Mouse (Mus musculus) liver, embryonic 12.5 days (tissue): ENCODE results near the gene Ptpro. TPM values are rescaled to one million over a fixed set of nuclear protein-coding genes. Genes with fewer than 3 reads are reported as not detected.

Experiments used
- ATAC-seq: fragments of 200-750 bp; cut with Nextera tagmentation; 2 replicates; pipeline ENCODE4 v1.8.0; 2017; ENCODE audit warnings: moderate number of reproducible peaks, mild to moderate bottlenecking, moderate library complexity
- H3K27ac ChIP-seq: fragments of 300-500 bp; sonication (generic); 2 replicates; pipeline ENCODE4 v1.5.1; 2016; ENCODE audit warnings: mild to moderate bottlenecking
- H3K27me3 ChIP-seq: fragments of 300-500 bp; sonication (generic); replicated peaks from 2 replicates; pipeline ENCODE4 v1.6.1; 2016; ENCODE audit warnings: mild to moderate bottlenecking, moderate library complexity
- H3K36me3 ChIP-seq: fragments of 300-500 bp; sonication (generic); 2 replicates; pipeline ENCODE4 v1.6.1; 2016; ENCODE audit warnings: mild to moderate bottlenecking, moderate library complexity
- H3K4me1 ChIP-seq: fragments of 300-500 bp; sonication (generic); 2 replicates; pipeline ENCODE4 v1.6.1; 2016
- H3K4me2 ChIP-seq: fragments of 300-500 bp; sonication (generic); 2 replicates; pipeline ENCODE4 v1.6.1; 2016; ENCODE audit warnings: mild to moderate bottlenecking, moderate library complexity
- H3K4me3 ChIP-seq: fragments of 300-500 bp; sonication (generic); 2 replicates; pipeline ENCODE4 v1.5.1; 2016; ENCODE audit warnings: mild to moderate bottlenecking, moderate library complexity
- H3K9ac ChIP-seq: fragments of 300-500 bp; sonication (generic); 2 replicates; pipeline ENCODE4 v1.6.1; 2016; ENCODE audit warnings: mild to moderate bottlenecking, moderate library complexity
- H3K9me3 ChIP-seq: fragments of 300-500 bp; sonication (generic); replicated peaks from 2 replicates; pipeline ENCODE4 v1.6.1; 2016; ENCODE audit warnings: mild to moderate bottlenecking, moderate library complexity
- WGBS: fragments of 180-500 bp; shearing (Covaris S2); methylation state at CpG from one replicate; pipeline ENCODE4 v1.1.7; 2016; ENCODE audit not compliant: insufficient replicate concordance; 5-methylcytosine and 5-hydroxymethylcytosine counted together
- polyA plus RNA-seq: library from polyadenylated mRNA; unstranded; fragments of >200 nt; fragmentation: Nextera tagmentation; extraction: Ambion mirVana; gene quantifications from 2 replicates; pipeline ENCODE4 v1.2.1, GENCODE M21; 2016

Gene Ptpro
- polyA plus RNA-seq, 1 experiment from 2014 or later = 0.51 TPM

DNA sequence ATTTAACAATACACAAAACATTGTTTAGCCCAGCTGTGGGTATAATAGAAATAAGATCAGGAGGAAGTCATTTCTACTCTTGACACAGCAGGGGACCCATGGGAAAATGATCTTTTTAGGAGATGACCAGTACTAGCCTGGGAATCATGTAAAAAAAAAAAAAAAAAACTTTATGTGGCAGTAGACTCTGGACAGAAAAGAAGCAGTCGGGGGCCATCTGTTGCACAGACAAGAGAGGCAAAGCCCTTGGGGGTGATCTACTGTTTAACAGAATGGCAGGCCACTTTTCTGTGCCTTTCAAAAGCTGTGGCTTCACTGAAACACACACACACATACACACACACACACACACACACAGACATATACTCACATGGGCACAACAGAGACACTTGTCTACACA is 242.7 kb downstream of the Ptpro start:
- Histone ChIP-seq H3K9ac (no peak overlapping the region), H3K36me3 (no peaks in the 10 kb centered on the region), H3K4me3 (no peak overlapping the region), H3K4me2 (no peak overlapping the region), H3K4me1 (no peaks in the 10 kb centered on the region), H3K27me3 (no peaks in the 10 kb centered on the region), H3K9me3 (no peaks in the 10 kb centered on the region), H3K27ac (no peak overlapping the region)
- no peak for ATAC-seq
- 91% methylated on average over 1 of the region's 1 CpGs for WGBS

DNA sequence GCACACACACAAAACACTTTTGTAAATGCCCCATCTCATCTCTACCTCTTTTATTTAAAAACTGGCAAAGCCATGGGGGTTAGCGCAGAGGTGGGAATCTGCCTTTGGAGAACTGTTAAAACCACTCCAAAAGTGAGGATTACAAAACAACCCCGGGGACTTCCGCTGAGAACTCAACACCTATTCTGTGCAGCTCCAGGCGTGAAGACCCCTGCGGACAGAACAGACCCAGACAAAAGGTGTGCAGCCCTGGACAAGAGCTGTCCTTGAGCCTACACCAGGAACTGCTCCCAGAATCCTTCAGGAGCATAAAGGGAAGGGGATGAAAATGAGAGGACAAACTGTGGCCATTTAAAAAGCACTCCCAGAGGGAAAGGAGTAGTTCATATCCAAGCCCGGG is 243.1 kb downstream of the Ptpro start:
- no peak overlapping the region for H3K9ac ChIP-seq
- no peaks in the 10 kb centered on the region for H3K36me3 ChIP-seq
- no peak for ATAC-seq
- H3K27ac ChIP-seq = no peak overlapping the region
- no peak overlapping the region for H3K4me2 ChIP-seq
- no peak overlapping the region for H3K4me3 ChIP-seq
- 67% methylated on average over 6 of the region's 6 CpGs for WGBS
- H3K4me1 ChIP-seq = no peaks in the 10 kb centered on the region
- H3K9me3 ChIP-seq = no peaks in the 10 kb centered on the region
- no peaks in the 10 kb centered on the region for H3K27me3 ChIP-seq

DNA sequence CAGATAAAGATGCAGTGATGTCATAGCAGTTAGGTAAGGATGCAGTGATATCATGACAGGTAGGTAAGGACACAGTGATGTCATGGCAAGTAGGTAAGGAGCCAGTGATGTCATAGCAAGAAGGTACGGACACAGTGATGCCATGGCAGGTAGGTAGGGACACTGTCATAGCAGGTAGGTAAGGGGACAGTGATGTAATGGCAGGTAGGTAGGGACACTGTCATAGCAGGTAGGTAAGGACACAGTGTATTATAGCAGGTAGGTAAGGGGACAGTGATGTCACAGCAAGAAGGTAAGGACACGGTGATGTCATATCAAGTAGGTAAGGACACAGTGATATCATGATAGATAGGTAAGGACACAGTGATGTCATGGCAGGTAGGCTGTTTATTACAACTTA is 244.4 kb downstream of the Ptpro start:
- H3K4me1 ChIP-seq = no peaks in the 10 kb centered on the region
- 88% methylated on average over 2 of the region's 2 CpGs for WGBS
- H3K9ac ChIP-seq = no peak overlapping the region
- H3K27ac ChIP-seq = no peak overlapping the region
- no peak for ATAC-seq
- no peak overlapping the region for H3K4me3 ChIP-seq
- no peak overlapping the region for H3K4me2 ChIP-seq
- H3K27me3 ChIP-seq = no peaks in the 10 kb centered on the region
- no peaks in the 10 kb centered on the region for H3K9me3 ChIP-seq
- H3K36me3 ChIP-seq = no peaks in the 10 kb centered on the region

DNA sequence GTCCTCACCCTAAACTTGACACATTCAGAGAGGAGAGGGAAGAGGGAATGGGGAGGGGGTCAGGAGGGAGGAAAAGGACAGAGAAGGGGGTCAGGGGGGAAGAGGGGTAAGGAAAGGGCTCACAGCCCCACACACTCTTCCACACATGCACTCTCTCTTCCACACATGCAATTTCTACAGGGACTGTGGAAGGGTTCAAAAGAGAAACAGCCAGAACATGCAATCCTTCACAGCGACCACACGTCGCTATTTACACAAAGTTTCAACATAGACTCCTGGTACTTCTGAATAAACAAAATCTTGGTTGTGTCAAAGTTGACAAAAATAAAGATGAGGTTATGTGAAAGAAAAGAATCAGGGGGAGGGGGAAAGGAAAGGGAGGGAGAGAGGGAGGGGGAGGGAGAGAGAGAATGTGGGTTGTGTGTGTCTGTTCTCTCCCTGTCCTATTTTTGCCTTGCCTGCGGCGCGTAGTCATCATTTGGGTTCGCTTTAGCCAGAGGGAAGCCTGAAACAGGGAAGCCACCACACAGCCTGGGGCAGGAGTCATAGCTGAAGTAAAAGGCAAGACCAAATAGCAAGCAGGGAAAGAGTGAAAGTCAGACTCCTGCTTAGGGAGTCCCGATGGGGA is 245.2 kb downstream of the Ptpro start:
- Histone ChIP-seq H3K27me3 (no peaks in the 10 kb centered on the region), H3K4me1 (no peaks in the 10 kb centered on the region), H3K27ac (no peak overlapping the region), H3K9me3 (no peaks in the 10 kb centered on the region), H3K36me3 (no peaks in the 10 kb centered on the region), H3K4me2 (no peak overlapping the region), H3K4me3 (no peak overlapping the region), H3K9ac (no peak overlapping the region)
- ATAC-seq = no peak
- 75% methylated on average over 8 of the region's 8 CpGs for WGBS

DNA sequence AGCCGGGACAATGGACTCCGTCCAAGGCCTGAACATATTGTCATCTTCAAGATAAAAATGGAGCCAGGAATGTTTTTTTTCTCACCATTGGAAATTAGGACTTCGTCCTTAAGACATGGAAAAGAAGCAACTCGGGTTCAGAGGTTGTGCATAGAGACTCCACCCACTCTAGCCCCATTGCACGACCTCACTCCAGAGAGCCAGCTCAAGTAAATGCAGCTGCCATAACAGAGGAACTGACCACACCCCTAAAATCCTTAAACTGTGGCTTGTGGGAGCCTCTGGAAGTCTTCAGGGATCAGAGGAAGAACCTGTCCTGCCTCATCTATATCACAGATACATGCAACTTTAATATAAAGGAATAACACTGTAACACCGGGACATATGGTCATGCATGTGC is 246.7 kb downstream of the Ptpro start:
- no peak overlapping the region for H3K4me3 ChIP-seq
- no peak overlapping the region for H3K4me2 ChIP-seq
- H3K4me1 ChIP-seq = no peaks in the 10 kb centered on the region
- no peak overlapping the region for H3K27ac ChIP-seq
- WGBS = 60% methylated on average over 6 of the region's 6 CpGs
- H3K36me3 ChIP-seq = no peaks in the 10 kb centered on the region
- H3K9me3 ChIP-seq = no peaks in the 10 kb centered on the region
- H3K27me3 ChIP-seq = no peaks in the 10 kb centered on the region
- no peak for ATAC-seq
- no peak overlapping the region for H3K9ac ChIP-seq

DNA sequence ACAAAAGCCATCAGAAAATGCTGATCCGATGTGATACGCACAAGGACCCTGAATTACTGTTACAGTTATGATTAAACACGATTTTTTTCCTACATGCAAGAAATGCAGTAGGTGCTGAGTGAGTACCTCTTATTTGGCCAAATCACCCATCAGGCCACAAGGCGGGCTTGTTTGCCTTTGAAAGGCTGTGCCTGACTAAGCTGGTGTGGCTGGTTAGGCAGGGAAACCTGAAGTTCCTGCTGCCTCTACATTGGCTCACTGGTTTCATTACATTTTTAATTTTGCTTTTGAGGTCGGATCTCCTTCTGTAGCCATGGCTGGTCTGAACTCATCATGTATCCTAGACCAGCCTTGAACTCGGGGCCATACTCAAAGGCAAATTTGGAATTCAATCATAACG is 250.9 kb downstream of the Ptpro start:
- H3K4me1 ChIP-seq = no peaks in the 10 kb centered on the region
- WGBS = 73% methylated on average over 7 of the region's 7 CpGs
- H3K36me3 ChIP-seq = no peaks in the 10 kb centered on the region
- H3K27ac ChIP-seq = no peak overlapping the region
- no peak overlapping the region for H3K9ac ChIP-seq
- H3K4me3 ChIP-seq = no peak overlapping the region
- ATAC-seq = no peak
- H3K4me2 ChIP-seq = no peak overlapping the region
- H3K9me3 ChIP-seq = no peaks in the 10 kb centered on the region
- no peaks in the 10 kb centered on the region for H3K27me3 ChIP-seq

DNA sequence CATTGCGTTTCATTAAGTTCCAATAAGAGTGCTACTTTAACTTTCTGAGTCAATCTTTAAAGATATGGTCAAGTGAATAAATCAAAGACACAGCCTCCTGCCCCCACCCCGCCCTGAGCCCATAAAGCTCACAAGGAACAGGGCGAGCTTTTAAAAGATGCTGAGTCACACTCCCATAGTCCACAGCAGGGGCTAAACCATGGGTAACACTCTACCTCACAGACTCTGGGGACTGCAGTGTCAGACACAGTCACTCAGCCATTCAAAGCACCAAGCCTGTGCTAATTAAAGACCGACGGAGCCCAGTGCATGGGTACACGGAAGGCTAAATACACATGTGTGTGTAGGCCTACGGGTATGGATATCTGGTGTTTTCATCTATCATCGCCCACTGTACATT is 251.3 kb downstream of the Ptpro start:
- H3K4me2 ChIP-seq = no peak overlapping the region
- 76% methylated on average over 8 of the region's 8 CpGs for WGBS
- H3K36me3 ChIP-seq = no peaks in the 10 kb centered on the region
- H3K4me3 ChIP-seq = no peak overlapping the region
- H3K9me3 ChIP-seq = no peaks in the 10 kb centered on the region
- no peak overlapping the region for H3K9ac ChIP-seq
- H3K27me3 ChIP-seq = no peaks in the 10 kb centered on the region
- H3K4me1 ChIP-seq = no peaks in the 10 kb centered on the region
- ATAC-seq = no peak
- H3K27ac ChIP-seq = no peak overlapping the region

DNA sequence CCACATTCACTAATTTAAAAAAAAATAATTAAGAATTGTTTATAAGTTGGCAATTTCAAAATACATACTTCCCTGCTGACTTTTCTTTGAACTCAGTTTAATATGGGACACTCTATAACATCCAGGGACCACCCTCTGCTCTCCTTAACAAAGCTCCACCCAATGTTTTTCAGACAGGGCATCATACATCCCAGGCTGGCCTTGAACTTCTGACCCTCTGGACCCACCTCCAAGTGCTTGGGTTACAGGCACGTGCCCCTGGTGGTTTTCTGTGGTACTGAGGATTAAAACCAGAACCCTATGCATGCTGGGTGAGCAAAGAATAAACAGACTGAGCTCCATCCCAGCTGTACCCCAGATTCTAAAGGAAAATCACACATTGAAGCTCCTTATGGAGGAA is 251.9 kb downstream of the Ptpro start:
- H3K4me1 ChIP-seq = no peaks in the 10 kb centered on the region
- no peak overlapping the region for H3K4me3 ChIP-seq
- no peak overlapping the region for H3K9ac ChIP-seq
- no peaks in the 10 kb centered on the region for H3K36me3 ChIP-seq
- H3K4me2 ChIP-seq = no peak overlapping the region
- ATAC-seq = no peak
- H3K27ac ChIP-seq = no peak overlapping the region
- no peaks in the 10 kb centered on the region for H3K9me3 ChIP-seq
- no peaks in the 10 kb centered on the region for H3K27me3 ChIP-seq
- WGBS = 45% methylated on average over 1 of the region's 1 CpGs

DNA sequence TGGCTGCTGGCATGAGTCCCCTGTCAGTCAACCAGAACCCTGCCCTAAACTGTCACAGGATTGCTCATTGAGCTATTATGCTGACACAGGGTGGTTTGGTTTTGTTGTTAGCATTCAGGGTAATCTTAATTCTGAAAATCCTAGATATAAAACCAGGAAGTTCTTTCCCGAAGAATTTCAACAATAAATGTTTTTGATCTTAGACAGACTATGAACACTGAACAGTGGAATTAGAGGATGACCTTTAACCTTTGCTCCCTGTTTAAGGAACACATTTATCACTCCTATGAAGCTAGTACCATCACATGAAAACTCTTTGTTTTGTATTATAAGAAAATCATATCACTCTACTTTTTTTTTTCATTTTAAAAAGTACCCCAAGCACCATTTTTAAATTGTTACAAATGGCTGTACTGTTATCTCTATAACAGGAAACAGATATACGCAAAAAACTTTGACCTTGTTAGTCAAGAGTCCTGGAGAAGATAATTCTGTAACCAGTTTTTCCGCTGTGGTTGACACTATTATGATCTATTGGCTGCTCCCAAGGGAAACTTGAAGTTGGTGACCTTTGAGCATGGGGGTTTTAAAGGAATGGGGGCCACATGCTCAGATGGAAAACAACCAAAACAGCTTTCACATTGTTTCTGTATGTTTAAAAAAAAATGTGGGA is 253.6 kb downstream of the Ptpro start:
- Histone ChIP-seq H3K4me3 (no peak overlapping the region), H3K9me3 (no peaks in the 10 kb centered on the region), H3K9ac (no peak overlapping the region), H3K27me3 (no peaks in the 10 kb centered on the region), H3K27ac (no peak overlapping the region), H3K4me2 (no peak overlapping the region), H3K4me1 (no peaks in the 10 kb centered on the region), H3K36me3 (no peaks in the 10 kb centered on the region)
- WGBS = 35% methylated on average over 3 of the region's 3 CpGs
- ATAC-seq = no peak

DNA sequence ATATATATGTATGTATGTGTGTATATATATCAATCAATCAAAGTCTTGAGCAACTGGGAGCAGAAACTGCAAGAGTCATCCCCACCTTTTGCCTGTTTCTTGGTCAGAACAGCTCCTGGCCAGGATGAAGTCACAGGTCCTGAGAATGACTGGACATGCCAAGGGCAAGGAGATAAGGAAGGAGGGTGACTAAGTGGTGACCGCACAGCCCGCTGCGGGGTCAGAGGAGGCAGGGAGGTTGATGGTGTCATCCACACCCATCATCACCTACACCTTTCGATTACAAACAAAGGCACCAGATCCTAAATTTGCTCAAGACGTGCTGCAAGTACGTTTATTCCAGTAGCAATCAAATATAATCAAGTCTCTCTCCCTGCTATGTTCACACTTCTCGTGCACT is 254.4 kb downstream of the Ptpro start:
- Histone ChIP-seq H3K9ac (no peak overlapping the region), H3K9me3 (no peaks in the 10 kb centered on the region), H3K36me3 (no peaks in the 10 kb centered on the region), H3K27me3 (no peaks in the 10 kb centered on the region), H3K4me1 (no peaks in the 10 kb centered on the region), H3K27ac (no peak overlapping the region), H3K4me2 (no peak overlapping the region), H3K4me3 (no peak overlapping the region)
- no peak for ATAC-seq
- WGBS = 79% methylated on average over 7 of the region's 7 CpGs

DNA sequence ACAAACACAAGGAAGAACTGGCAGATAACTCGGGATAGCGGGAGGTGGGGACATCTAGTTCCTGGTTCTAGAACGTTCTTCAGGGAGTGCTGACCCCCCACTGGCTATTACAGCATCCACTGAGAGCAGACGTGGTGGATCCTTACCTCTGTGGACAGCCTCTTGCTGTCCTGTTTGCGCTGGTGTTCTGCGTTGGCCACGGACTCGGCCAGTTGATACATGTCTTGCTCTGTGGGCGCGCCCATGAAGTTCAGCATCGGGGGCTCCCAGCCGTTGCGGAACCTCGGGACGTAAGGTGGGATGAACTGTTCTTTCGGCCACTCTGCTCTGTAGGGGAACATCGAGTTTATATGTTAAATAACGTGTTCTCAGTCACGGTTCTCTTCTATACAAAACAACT is 256.8 kb downstream of the Ptpro start:
- H3K4me2 ChIP-seq = no peak overlapping the region
- H3K9ac ChIP-seq = no peak overlapping the region
- 86% methylated on average over 19 of the region's 19 CpGs for WGBS
- no peak overlapping the region for H3K4me3 ChIP-seq
- no peak overlapping the region for H3K27ac ChIP-seq
- H3K9me3 ChIP-seq = no peaks in the 10 kb centered on the region
- peaks cover 13% of the 10 kb centered on the region; the same call in 1 of the 2 replicates for H3K4me1 ChIP-seq
- H3K27me3 ChIP-seq = no peaks in the 10 kb centered on the region
- H3K36me3 ChIP-seq = no peaks in the 10 kb centered on the region
- no peak for ATAC-seq

DNA sequence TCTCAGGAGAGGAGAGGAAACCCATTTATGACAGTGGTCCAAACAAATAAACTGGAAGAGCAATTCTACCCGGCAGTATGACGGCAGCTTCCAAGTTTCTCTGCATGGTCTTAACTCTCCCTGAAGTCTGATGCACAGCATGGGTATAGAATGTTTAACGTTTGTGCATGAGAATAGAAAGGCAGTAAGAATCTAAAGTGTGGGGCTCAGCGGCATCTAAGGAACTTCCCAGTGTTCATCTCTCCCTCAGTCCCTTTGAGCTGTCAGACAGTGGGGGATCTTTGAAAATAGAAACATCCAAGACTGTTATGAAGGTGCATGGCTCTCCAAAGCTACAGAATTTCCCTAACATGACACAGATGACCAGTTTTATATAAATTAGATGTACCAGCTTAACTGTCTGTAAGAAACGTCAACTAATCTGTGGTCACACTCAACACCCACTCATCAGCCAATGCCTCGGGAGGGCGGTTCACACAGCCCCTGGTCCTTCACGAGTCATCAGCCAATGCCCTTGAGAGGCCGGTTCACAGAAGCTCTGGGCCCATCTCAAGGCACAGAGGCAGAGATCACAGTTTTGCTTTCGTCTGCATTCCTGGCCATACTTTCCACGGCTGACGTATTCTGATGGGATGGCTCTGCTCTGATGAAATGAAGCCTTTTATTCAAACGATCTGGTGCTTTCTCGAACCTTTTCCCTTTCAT is 257.4 kb downstream of the Ptpro start:
- Histone ChIP-seq H3K4me3 (no peak overlapping the region), H3K36me3 (no peaks in the 10 kb centered on the region), H3K9ac (no peak overlapping the region), H3K27me3 (no peaks in the 10 kb centered on the region), H3K4me2 (no peak overlapping the region), H3K27ac (no peak overlapping the region), H3K9me3 (no peaks in the 10 kb centered on the region), H3K4me1 (peaks cover 13% of the 10 kb centered on the region; the same call in 1 of the 2 replicates)
- WGBS = 68% methylated on average over 14 of the region's 14 CpGs
- no peak for ATAC-seq
